Mouse (Mus musculus) brain, embryonic 14.5 days (tissue): Measurements from ENCODE around the gene Mboat2. TPM values are rescaled to one million over a fixed set of nuclear protein-coding genes. Genes with fewer than 3 reads are reported as not detected.

Experiments used
- DNase-seq: peaks from one replicate; pipeline ENCODE4 v3.0.0-alpha.2; 2011; ENCODE audit warnings: low read depth
- CTCF ChIP-seq: fragments of 200-500 bp; IDR thresholded peaks from 2 replicates; pipeline ENCODE4 v1.5.1; 2012; ENCODE audit warnings: inconsistent platforms, mild to moderate bottlenecking, moderate library complexity, borderline replicate concordance; ENCODE audit not compliant: insufficient read depth, insufficient read length; ENCODE audit errors: extremely low read depth
- POLR2A ChIP-seq: fragments of 200-500 bp; IDR thresholded peaks from 2 replicates; pipeline ENCODE4 v1.6.1; 2012; ENCODE audit warnings: mild to moderate bottlenecking, inconsistent platforms, borderline replicate concordance; ENCODE audit not compliant: poor library complexity, insufficient read depth, insufficient read length, severe bottlenecking; ENCODE audit errors: extremely low read depth
- polyA plus RNA-seq: library from polyadenylated mRNA; depleted of rRNA; stranded (reverse); fragments of >200 nt; gene quantifications from 2 replicates; pipeline ENCODE4 v1.2.3, GENCODE M21; 2012; rRNA removed

Mboat2 gene
- polyA plus RNA-seq, 1 experiment: 31.8 TPM

DNA sequence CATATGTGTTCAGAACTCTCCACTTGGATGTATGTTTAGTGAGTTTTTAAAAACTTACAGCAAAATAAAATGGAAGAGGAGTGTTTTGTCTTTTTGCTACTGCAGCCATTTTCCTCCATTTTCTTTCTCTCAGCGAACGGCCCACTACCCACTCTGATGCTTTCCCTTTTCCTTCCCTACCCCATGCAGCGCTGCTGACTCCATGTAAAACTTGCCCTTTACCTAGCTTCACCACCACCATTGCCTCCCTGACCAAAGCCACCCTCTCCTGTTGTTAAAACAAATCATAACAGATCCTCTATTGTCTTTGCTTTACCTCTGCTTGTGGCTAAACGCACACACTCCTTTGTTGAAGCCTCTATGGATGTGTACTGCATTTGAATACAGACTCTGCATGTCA is 164.7 kb downstream of the Mboat2 start:
- DNase-seq: no peak
- no peak for TF ChIP-seq POLR2A
- TF ChIP-seq CTCF: no peak

- no peak for TF ChIP-seq POLR2A
- no peak for DNase-seq
These were observed 174.7 kb downstream of the Mboat2 start for GRCm38 (mm10) chr12:25005350-25005749.

DNA sequence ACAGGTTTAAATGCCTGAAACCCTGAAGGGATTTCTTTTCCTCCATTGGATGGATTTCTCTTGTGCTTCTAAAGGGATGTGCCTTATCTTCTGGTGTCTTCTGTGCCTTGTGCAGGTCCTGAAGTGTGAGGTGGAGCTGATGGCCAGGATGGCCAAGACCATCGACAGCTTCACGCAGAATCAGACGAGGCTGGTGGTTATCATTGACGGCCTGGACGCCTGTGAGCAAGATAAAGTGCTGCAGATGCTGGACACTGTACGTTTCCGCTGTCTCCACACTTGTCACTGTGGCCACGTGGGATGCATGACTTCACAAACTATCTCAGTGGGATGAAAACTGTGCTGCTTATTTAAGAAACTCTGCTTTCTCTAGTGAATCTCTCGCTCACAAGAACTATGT is 179.3 kb downstream of the Mboat2 start:
- TF ChIP-seq POLR2A (no peak), CTCF (no peak)
- DNase-seq: no peak

GRCm38 (mm10) chr12:25010416-25010815 is 179.7 kb downstream of the Mboat2 start:
- DNase-seq: no peak
- TF ChIP-seq POLR2A (no peak), CTCF (no peak)

DNA sequence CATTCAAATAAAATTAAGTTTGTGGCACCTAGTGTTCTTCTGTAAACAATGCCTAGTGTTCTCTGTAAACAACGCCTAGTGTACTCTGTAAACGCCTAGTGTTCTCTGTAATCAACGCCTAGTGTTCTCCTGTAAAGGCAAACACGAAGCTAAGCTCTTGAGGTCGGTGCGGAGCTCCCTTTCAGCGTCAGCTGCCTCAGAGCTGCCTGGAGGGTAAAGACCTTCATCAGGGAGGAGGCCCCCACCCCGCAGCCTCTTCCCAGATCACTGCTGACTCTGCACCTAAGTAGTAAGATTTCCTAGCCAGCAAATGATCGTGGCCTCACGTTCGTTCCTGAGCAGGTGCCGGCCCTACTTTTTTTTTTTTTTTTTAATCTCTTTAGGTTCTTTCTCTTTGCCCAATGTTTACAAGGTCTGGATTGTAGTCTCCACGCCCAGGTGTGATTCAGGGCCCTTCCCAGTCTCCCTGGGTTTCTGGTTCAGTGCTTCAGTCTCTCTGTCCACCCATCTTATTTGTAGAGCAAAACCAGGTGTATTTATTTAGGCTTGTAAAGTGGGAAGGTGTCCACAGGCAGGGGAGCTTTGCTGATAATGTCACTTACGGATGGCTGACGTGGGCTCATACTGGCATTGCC is 181.2 kb downstream of the Mboat2 start:
- no peak for TF ChIP-seq CTCF
- no peak for TF ChIP-seq POLR2A
- no peak for DNase-seq

GRCm38 (mm10) chr12:25012555-25013540 is 182.2 kb downstream of the Mboat2 start:
- no peak for DNase-seq
- TF ChIP-seq POLR2A (no peak), CTCF (no peak)

Other genes with a start within 250 kb of the Mboat2 start
- gene Klf11, start 179.6 kb upstream of the Mboat2 start, polyA plus RNA-seq: 15.1 and 19.6 TPM in 2 replicates
- gene Cys1, start 149.1 kb upstream of the Mboat2 start, polyA plus RNA-seq: 1.5 and 2.2 TPM in 2 replicates
- gene Rrm2, start 122.6 kb upstream of the Mboat2 start, polyA plus RNA-seq: 38.1 and 47.0 TPM in 2 replicates
- 205 and 265 TPM in 2 replicates for gene Kidins220, start 144.0 kb downstream of the Mboat2 start, polyA plus RNA-seq